Mouse (Mus musculus) Muller cell, postnatal 12 days (primary cell): ENCODE measurements around the gene Nceh1.
A peak's percentile ranks its signal among the peaks of the same experiment; 100 is the strongest.

Source experiments
- DNase-seq: peaks from one replicate; pipeline ENCODE4 v3.0.0-alpha.2; 2015; ENCODE audit errors: inconsistent ontology term

The Nceh1 gene

DNA sequence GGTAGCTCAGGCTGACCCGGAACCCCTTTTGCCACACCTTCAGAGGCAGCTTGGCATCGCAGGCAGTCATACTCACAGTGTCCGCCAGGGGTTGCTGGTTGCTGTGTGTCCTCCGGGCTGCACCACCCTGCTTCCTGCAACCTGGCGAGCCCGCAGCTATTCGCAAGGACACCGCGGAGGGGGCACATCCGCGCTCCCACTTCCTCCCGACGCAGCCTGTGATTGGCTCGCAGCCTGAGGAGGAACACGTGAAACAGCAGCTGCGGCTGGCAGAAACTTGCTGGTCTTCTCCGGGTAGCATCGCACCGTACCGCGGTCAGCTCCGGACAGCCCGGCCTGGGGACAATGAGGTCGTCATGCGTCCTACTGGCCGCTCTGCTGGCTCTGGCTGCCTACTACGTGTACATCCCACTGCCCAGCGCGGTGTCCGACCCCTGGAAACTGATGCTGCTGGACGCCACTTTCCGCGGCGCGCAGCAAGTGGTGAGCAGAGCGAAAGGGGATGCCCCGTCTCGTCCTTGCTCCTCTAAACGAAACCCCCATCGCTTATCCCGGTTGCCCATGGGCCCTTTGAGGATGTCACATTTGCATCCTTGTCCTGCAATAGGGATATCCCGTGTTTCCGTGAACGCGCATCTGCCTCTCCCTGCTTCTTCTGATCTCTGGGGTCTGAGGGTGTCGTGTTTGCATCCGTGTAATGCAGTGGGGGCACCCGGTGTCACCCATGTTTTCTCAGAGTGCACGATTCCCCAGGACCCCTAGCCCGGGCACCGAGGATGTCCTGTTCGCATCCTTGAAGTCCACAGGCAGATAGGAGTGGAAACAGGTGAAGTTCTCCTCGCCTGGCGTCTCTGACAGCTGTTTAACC lies at the start of gene Nceh1:
Nceh1 (plus strand) TSS at position 233 of the 868 bp plus-strand sequence.
- peak; percentile 96 for DNase-seq

DNA sequence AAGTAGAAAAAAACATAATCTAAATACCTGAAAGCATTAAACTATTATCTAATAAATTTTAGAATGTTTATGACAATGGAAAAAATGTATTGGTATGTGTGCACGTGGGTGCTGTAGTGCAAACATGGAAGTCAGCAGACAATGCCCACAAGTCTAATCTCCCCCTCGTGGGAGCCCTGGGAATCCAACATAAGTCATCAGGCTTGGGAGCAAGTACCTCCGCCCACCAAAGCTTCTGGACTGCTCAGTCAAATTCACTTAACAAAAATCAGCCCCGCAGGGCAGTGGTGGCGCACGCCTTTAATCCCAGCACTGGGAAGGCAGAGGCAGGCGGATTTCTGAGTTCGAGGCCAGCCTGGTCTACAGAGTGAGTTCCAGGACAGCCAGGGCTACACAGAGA lies 42.7 kb upstream of the Nceh1 start:
- DNase-seq: no peak

DNA sequence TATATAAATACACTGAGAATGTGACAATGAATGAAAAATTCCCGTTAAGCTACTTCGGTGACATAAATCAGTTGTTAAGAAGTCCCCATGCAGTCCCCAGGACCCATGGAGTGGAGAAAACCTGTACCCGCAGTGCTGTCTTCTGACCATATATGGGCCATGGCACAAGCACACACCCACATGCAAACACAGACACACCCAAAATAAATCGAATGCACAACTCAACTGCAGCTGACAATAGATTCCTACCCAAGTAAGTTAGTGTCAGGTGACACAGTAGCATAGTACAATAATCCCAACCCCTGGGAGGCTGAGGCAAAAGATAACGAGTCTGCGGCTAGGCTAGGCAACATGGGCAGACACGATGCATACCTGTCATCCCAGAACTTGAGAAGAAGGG lies 39.2 kb upstream of the Nceh1 start:
- DNase-seq: no peak

DNA sequence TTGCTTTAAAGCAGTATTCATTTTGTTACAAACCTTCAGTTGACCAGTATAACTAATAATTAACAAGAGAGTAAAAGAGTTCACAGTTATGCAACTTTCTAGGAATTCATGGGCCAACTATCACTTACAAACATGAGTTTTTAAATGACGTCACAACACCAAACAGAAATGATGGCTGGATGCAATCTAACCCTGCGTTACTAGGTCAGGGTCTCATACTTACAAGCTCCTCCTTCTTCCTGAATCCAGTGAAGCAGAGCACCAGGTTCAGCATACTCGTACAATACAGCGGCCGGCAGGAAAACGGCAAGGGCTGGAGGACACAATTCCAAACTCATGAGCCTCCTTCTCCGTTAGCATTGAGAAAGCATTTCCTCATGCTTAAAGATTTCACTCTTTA lies 37.0 kb upstream of the Nceh1 start:
- no peak for DNase-seq

DNA sequence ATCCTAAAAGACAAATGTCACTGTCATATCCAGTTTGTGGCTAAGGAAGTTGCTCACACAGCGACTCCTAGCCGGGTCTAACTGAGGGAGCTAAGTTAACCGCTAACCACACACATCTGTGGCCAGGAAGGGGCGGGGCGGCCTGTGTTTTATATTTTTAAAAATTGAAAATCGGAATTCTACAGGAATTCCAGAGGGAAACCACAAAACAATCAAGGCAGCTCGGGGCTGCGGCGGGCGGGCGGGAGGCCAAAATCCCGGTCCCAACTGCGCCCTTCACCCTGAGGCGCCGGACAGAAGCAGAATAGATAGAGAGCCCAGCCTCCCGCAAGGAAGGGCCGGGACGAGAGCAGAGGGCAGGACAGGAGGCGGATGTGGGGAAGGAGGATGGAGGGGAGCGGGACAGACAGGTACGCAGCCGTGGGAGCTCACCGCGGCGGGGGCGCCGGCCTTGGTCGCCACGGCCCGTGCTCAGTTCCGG lies 29.5 kb upstream of the Nceh1 start:
- peak; percentile 88 for DNase-seq

DNA sequence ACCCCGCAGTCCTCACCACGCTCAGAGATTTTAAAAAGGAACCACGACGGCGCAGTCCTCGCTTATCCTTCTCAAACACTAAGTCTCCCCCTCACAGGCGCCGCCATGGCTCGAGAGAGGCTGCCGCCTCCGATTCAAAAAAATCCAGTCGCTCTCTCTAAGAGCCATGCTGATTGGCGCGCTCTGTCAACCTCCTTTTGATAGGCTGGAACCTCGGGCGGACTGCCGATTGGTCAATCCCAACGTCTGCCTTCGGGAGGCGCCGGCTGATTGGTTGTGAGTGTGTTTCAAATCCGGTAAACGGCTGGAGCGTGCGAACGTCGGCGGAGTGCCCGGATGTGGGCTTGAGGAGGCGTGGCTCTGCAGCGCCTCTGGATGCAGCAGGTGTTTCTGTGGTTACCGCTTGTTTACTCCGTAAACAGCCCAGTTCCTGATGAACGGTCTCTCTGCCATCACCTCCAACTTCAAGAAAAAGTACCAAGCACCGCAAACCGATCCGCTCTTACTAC lies 29.0 kb upstream of the Nceh1 start, which contains the start of gene Ect2:
Ect2 (minus strand) TSS at position 178 of the 509 bp plus-strand sequence.
- peak; percentile 99 for DNase-seq

DNA sequence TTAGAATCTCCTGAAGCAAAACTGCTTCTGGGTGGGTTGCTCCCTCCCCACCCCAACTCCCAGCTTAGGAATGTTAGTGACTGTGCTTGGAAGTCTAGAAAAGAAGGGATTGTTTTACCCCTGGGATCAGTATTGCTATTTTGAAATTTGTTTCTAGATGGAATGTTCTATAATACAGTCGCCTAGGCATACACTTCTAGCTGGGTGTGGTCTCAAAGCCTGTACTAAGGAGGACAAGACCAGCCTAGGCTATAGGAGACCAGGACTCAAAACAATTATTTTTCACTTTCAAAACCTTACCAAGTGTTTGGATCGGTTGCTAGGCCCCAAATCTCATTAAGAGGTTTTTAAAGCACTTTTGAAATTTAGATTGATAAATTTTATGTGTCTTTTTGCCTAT lies 28.5 kb upstream of the Nceh1 start:
- no peak for DNase-seq

DNA sequence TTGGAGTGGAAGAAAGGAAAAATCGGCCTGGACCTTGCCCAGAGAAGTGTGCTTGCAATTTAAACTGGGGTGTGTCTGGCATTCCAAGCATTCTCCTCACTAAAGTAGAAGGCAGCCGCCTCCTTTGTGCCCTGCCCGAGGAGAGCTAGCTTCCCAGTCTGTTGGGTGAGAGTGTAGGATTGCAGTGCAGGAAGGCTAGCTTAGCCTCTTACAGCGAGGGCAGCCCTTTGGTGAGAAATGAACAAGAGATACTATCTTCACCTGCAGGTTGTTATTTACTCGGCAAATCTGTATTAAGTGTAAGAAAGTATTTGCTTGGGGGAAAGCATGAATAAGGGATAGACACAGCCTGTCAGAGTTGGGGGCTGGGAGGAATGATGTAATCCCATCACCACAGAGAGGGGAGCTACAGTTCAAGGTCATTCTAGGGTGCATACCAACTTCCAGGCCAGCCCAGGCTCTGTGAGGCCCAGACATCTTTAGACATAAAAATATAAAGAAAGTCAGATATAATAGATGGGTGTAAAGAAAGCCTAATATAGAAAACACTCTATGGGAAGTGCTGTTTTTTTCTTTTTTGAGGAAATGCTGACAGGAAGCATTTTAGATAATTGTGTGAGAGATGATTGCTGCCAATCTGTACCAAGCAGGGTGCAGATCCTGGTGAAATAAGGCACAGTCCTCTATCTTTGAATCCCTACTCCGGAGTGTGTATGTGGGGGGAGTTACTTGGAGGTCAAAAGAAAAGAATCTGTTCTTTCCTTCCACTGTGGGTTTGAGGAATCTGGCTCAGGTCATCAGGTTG lies 27.5 kb upstream of the Nceh1 start:
- DNase-seq: peak; percentile 88

DNA sequence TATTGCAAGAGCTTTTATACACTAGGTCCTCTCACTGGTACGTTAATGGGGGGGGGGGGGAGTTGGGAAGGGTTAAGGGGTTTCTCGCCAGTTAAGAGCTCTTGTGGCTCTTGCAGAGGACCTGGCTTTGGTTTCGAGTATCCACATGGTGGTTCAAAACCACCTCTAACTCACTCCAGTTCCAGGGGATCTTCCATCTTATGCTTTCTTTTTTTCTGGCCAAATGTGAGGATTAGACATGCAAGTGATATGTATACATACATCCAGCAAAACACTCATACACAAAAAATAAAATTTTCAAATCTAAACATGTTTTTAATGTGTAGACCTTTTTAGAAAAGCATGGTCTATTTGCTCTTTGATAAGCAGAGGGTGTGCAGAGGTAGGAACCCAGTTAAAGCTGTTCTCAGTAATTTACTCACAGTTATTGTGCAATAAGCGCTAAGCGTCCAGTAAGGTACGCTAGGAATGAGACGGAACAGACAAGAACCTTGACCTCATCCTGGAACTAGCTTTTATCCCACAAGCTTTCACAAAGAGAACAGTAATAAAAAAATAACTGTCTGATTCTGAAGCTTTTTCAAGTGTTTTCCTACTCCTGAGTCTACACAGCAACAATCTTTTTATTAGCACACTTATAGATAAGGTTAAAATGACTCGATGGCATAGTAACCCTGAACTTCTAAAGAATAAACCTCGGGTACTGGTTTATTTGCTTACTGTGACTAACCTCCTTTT lies 26.7 kb upstream of the Nceh1 start:
- no peak for DNase-seq

DNA sequence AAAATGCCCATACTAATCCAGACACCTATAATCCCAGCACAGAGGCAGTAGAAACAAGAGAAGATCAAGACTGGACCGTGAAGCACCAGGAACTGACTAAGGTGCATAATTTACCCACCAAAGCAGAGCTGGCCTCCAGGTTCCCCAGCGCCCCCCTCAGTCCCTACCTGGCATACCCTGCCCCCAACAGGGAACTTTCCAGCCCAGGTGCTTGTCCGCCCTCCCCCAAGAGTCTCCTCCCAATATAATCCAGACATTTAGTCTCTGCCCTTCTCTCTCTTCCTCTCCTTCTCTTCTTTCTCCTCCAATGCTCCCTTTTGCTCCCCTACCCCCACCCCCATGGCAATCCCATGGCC lies 26.2 kb upstream of the Nceh1 start:
- DNase-seq: no peak

DNA sequence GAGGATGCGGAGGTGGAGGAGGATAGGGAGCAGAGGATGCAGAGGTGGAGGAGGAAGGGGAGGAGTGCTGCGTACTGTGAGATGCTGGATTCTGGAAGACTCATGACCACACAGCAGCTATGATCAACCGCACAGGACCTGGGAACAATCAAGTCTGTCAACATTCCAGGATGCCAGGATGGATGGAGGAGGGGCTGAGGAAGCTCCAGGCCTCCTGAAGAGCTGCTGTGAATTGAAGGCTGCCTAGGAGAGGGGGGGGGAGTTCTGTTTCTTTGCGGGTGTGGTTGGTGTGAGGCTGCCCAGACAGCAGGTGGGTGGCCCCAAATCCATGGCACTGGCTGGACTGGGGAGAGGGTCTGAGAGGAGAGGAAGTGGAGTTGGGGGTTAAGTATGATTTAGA lies 23.9 kb upstream of the Nceh1 start:
- no peak for DNase-seq

DNA sequence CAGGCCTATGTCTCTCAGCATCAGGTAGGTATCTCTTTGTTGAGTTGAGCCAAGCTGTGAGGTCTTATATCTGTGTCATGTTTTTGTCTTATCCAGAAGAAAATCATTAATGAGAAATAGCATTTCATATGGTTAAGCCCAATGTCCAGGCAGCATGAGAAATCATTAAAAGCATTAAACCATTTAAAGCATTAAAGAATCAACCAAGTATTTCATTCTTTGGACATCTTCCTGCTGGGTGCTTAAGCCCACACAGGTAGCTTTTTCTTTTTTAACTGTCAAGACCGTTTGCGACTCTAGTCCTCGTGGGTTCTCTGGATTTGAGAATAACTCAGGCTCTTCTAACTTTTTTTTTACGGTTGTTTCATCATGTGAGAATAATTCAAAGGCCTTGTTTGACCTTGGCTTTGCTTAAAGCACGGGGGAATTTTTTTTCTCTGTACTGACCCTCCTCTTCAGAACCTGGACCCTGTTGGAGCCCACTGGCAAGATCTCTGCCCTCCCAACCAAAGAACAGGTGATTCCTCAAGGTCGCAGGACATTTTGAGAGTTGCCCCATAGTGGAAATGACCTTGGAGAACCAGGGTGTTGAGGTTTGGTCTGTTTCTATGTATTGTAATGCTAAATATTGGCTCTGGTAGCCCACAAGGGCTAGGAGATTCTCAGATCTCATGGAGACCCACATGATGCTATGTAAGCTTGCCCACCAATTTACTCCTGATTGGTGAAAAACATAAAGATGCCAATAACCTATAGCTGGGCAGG lies 20.9 kb upstream of the Nceh1 start:
- DNase-seq: no peak

DNA sequence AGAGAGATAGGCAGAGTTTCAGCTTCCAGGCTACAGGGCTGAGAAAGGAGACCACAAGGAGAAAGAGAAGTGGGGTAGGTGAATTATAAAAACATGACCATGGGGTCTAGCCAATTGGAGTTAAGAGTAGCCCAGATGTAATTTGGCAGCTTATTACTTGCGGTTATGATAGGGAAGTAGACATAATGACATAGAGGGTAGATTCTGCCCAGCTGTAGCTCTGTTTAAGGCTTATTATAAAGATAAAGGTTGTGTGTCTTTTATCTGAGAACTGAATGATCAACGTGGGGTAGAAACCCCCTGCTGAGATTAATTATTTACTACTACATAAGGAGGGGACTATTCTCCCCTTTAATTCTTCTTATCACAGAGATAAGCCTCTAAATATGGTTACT lies 20.4 kb upstream of the Nceh1 start:
- DNase-seq: no peak

DNA sequence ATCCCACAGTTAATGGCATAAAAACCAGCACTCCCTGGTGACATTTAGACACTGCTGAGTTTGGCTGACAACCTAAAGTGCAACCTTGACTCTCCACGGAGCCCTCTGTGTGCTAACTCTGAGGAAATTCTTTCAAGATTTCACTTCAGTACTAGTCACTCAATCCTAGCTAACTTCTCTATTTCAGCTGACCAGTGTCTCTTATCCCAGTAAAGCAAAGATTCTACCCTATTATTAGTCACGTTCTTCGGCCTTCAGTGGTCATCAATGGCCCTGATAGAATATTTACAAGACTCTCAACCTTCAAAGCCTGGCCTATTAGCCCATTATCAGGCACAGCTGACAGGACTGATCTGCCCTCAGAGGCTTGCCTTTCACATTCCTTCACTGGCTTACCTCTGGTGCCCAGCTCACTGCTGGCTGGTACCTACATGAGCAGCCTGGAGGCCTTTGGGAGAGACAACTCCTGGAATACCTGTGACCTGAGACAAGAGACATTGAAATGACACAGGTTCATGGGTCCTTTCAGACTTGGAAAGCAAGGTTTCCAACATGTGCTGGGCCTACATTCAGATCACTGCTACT lies 17.2 kb upstream of the Nceh1 start:
- DNase-seq: no peak

DNA sequence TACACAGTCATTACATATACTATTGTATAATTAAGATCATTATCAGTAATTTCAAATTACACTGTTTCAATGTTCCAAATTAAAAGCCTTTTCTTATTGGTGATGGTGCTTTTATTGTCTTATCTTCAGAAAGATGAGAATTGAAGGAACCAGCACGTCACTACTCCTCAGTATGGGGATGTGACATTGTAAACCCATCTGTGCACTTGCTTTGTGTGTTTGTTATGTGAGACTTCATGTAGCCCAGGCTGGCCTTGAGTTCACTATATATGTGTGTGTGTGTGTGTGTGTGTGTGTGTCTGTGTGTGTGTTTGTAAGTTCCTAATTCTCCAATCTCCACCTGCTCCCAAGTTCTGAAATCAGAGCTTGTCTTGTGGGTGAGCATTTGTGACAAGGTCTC lies 12.5 kb upstream of the Nceh1 start:
- DNase-seq: no peak

DNA sequence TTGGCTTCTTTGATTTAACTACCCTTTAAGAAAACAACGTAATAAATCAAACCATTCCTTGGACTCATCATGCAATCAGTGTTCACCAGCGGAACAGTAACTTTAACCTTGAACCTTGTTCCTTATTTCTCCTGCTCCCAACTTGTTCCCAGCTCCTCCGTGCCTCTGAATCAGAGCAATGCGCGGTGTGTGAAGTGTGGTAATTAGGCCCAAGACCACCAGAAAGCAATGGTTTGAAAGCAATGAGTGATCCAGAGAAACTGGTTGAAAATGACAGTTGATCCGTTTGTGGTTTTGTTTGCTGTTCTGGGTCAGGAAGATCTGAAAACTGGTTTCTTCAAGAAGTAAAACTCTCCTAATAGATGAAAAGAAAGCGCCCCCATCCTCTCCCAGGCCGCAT lies 3.1 kb upstream of the Nceh1 start:
- no peak for DNase-seq

DNA sequence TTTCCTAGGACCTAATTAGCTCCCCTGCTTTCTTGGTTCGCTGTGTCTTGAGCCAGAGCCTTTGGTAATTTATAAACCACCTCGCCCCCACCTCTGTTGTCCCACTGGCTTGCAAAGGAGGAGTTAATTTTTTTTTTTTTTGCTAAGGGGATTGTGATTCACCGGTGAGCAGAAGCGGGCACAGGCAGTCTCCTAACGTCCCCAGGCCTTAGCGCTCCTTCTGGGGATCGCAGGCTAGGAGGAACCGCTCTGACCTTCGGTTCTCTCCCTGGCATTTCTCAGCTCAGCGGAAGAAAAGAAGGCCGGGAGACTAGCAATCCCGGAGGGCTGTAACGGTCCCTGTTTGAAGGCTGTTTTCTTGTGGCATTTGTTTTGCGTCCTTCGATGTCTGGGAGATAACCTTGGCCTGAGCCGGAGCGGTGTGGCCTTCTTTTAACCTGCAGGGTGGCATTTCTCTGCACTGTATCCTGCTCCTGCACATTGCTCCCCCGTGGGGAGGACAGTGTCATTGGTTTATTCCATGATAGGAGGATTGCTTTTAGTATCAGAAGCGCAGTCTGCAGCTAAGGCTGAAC lies 923 bp downstream of the Nceh1 start:
- DNase-seq: peak; percentile 28

DNA sequence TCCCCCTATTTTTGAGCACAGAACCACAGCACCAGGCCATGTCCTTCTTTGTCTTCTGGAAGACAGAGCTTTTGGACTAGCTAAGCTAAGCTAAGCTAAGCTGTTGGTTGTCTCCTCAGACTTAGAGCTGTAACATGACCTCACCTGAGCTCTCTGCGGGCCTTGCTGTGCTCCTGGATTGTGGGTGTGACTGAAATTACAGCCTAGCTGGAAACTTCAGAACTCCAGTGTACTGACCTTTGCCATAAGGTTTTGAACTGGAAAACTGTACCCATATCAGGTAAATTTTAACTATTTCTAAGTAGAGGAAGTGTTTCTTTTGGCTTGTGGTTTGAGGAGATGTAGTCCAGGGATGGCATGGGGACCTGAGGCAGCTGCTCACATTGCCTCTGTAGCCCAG lies 5.6 kb downstream of the Nceh1 start:
- DNase-seq: no peak

DNA sequence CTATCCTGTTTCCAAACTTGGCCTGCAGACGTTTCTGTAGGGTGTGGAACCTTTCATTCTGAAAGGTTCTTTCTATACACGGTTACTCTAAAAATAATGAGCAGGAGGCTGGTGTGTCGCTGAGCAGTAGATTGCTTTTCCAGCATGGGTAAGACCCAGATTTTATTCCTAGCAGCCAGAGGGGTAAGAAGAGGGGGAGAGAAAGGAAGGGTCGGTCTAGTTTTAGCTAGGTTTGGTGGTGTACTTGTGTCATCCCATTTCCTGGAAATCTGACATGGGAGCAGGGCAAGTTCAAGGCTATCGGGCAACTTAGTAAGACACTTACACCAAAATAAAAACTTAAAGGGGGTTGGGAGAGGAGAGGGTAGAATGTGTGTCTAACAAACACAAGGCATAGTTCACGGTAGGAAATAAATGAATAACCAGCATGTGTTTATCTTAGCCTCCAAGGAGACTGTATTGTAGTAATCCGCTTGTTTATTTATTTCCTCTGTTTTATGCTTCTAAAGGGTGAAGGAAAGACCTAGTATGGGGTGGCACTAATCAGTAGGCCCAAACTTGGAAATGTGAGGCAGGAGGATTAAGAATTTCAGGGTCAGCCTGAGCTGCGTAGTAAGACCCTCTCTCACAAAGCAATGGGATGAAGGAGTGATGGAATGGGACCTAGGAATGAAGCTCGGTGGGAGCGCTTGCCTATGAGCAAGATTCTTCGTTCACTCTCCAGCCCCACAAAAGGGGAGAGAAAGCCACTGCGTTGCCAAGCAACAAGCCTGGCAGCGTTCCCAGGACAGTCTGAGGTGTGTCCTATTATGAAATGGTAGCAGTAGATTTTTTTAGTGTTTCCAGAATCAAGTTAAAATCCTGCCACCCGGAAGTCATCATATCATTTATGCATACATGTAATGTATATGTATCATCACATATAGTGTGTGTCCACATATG lies 6.8 kb downstream of the Nceh1 start:
- DNase-seq: no peak
